Mouse (Mus musculus): ENCODE measurements around the gene Cct5. TPM values are rescaled to one million over a fixed set of nuclear protein-coding genes. Genes with fewer than 3 reads are reported as not detected.

The Cct5 gene
- polyA plus RNA-seq, 1 experiment from 2014 or later: 429 TPM

DNA sequence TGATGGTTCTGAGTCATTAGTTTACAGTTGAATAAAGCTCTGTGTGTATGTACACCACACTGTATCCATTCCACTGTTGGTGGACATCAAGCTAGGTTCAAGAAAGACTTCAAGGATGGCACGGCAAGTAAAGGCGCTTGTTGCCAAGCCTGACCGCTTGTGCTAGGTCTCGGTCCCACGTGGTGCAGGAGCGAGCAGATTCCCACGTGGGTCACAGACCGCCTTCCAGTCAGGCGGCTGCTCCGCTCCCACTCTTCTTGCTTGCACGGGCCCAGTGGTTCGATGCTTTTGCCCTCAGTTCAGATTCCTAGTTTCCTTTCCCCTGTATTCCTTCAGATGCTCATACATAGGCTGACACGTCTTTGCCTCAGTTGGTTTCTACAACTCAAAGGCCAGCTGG is 1.5 kb upstream of the Cct5 start:
- 77% methylated on average over 13 of the region's 13 CpGs for WGBS
- Histone ChIP-seq H3K9me3 (replicated peaks; ENCODE audit: low read length) (no peaks in the 10 kb centered on the region), H3K27ac (no peak overlapping the region), H3K9ac (ENCODE audit: low read depth, low read length) (no peak overlapping the region), H3K27me3 (ENCODE audit: insufficient read depth, low read length) (no peaks in the 10 kb centered on the region), H3K36me3 (ENCODE audit: insufficient read depth, low read length) (no peaks in the 10 kb centered on the region), H3K4me3 (replicated peaks; ENCODE audit: low read depth, low read length) (peak overlapping the region; percentile 84; the same call in 1 of the 2 replicates), H3K4me2 (ENCODE audit: low read length) (peak overlapping the region; percentile 90), H3K4me1 (replicated peaks; ENCODE audit: insufficient read depth, low read length) (peaks cover 16% of the 10 kb centered on the region)
- TF ChIP-seq CTCF (IDR thresholded peaks at IDR 0.05; ENCODE audit: low read depth): no peak
- DNase-seq (ENCODE audit: low spot score) (no peak), ATAC-seq (replicated peaks; ENCODE audit: low FRiP score, low read depth) (no peak)

DNA sequence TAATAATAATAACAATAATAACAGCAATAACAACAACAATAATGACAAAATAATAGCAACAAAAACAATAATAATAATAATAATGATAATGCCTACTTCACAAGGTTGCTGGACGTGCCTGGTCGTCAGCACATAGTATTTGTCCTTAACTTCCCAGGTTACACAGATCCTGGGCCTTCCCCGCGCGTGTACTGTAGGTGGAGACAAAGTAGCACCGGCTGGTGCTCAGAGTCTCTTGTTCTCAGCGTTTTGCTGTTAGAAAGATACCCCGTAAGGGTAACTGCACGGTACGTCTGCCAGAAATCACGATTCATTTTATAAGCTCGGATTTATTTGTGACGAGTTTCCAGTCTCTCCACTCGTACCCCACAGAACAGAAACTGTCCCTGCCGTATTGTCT is 822 bp upstream of the Cct5 start:
- peak overlapping the region; percentile 87 for H3K27ac ChIP-seq
- WGBS: 3% methylated on average over 15 of the region's 15 CpGs
- H3K4me2 ChIP-seq (ENCODE audit: low read length): peak overlapping the region; percentile 90
- peaks cover 16% of the 10 kb centered on the region for H3K4me1 ChIP-seq (replicated peaks; ENCODE audit: insufficient read depth, low read length)
- ATAC-seq (replicated peaks; ENCODE audit: low FRiP score, low read depth) (peak; percentile 49; the same call in 1 of the 2 replicates), DNase-seq (ENCODE audit: low spot score) (peak; percentile 87)
- H3K36me3 ChIP-seq (ENCODE audit: insufficient read depth, low read length): no peaks in the 10 kb centered on the region
- peak overlapping the region; percentile 84 for H3K4me3 ChIP-seq (replicated peaks; ENCODE audit: low read depth, low read length)
- peak overlapping the region; percentile 86 for H3K9ac ChIP-seq (ENCODE audit: low read depth, low read length)
- H3K27me3 ChIP-seq (ENCODE audit: insufficient read depth, low read length): no peaks in the 10 kb centered on the region
- no peaks in the 10 kb centered on the region for H3K9me3 ChIP-seq (replicated peaks; ENCODE audit: low read length)
- TF ChIP-seq CTCF (IDR thresholded peaks at IDR 0.05; ENCODE audit: low read depth): peak; percentile 71

DNA sequence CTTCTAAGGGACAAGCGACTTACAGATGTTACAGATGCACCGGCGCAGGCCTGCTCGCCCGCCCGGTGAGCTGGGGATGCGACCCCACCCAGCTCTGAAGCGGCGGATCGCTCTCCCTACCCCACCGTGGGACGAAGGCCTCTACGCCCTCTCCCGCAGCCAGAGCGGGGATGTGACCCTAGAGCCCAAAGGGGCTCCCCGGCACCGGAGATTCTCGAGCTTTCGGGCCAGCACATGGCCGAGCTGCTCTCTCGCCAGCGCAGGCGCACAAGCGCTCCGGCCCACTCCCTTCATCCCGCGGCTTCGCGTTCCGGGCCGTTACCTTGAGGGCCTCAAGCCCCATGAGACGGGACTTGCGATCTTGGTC is 342 bp downstream of the Cct5 start:
- Histone ChIP-seq H3K4me2 (ENCODE audit: low read length) (peak overlapping the region; percentile 90), H3K4me1 (replicated peaks; ENCODE audit: insufficient read depth, low read length) (peaks cover 16% of the 10 kb centered on the region), H3K9me3 (replicated peaks; ENCODE audit: low read length) (no peaks in the 10 kb centered on the region), H3K27me3 (ENCODE audit: insufficient read depth, low read length) (no peaks in the 10 kb centered on the region), H3K27ac (peak overlapping the region; percentile 55; the same call in 1 of the 2 replicates), H3K4me3 (replicated peaks; ENCODE audit: low read depth, low read length) (peak overlapping the region; percentile 84), H3K36me3 (ENCODE audit: insufficient read depth, low read length) (0 out of 2 replicates have a peak, but pooled peaks cover 3% of the 10 kb centered on the region), H3K9ac (ENCODE audit: low read depth, low read length) (peak overlapping the region; percentile 86)
- DNase-seq (ENCODE audit: low spot score) (no peak), ATAC-seq (replicated peaks; ENCODE audit: low FRiP score, low read depth) (peak; percentile 72)
- under 1% methylated on average over 33 of the region's 33 CpGs for WGBS
- no peak for TF ChIP-seq CTCF (IDR thresholded peaks at IDR 0.05; ENCODE audit: low read depth)

- Histone ChIP-seq H3K9me3 (replicated peaks; ENCODE audit: low read length) (no peaks in the 10 kb centered on the region), H3K4me1 (replicated peaks; ENCODE audit: insufficient read depth, low read length) (peaks cover 16% of the 10 kb centered on the region), H3K9ac (ENCODE audit: low read depth, low read length) (no peak overlapping the region), H3K4me2 (ENCODE audit: low read length) (peak overlapping the region; percentile 90), H3K27ac (no peak overlapping the region), H3K4me3 (replicated peaks; ENCODE audit: low read depth, low read length) (no peak overlapping the region), H3K27me3 (ENCODE audit: insufficient read depth, low read length) (no peaks in the 10 kb centered on the region), H3K36me3 (ENCODE audit: insufficient read depth, low read length) (peaks cover 13% of the 10 kb centered on the region; the same call in 1 of the 2 replicates)
- ATAC-seq (replicated peaks; ENCODE audit: low FRiP score, low read depth) (no peak), DNase-seq (ENCODE audit: low spot score) (no peak)
- WGBS: 55% methylated on average over 4 of the region's 4 CpGs
- no peak for TF ChIP-seq CTCF (IDR thresholded peaks at IDR 0.05; ENCODE audit: low read depth)
These were observed 1.8 kb downstream of the Cct5 start for GRCm38 (mm10) chr15:31599834-31600233.

DNA sequence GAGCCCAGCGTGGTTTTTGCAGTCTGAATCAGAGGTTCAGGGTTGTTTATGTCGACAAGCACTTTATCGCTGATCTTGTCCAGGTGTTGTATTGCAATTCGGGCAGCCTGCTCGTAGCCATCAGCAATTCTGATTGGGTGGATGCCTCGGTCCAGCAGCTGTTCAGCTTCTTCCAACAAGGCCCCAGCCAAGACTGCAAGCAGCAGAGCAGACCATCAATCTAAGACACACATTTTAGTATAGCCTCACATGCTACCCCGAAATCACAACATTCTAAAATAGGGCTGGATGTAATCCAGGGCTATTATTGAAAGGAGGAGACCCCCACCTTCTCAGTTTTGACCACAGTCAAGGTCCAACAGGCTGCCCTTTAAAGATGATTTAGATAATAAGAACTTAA is 6.0 kb downstream of the Cct5 start:
- no peak for TF ChIP-seq CTCF (IDR thresholded peaks at IDR 0.05; ENCODE audit: low read depth)
- H3K9me3 ChIP-seq (replicated peaks; ENCODE audit: low read length): no peaks in the 10 kb centered on the region
- ATAC-seq (replicated peaks; ENCODE audit: low FRiP score, low read depth): peak; percentile 54; the same call in 1 of the 2 replicates
- peaks cover 54% of the 10 kb centered on the region for H3K36me3 ChIP-seq (ENCODE audit: insufficient read depth, low read length)
- peaks cover 8% of the 10 kb centered on the region for H3K4me1 ChIP-seq (replicated peaks; ENCODE audit: insufficient read depth, low read length)
- no peak overlapping the region for H3K27ac ChIP-seq
- no peaks in the 10 kb centered on the region for H3K27me3 ChIP-seq (ENCODE audit: insufficient read depth, low read length)
- DNase-seq (ENCODE audit: low spot score): peak; percentile 84
- no peak overlapping the region for H3K4me2 ChIP-seq (ENCODE audit: low read length)
- H3K4me3 ChIP-seq (replicated peaks; ENCODE audit: low read depth, low read length): no peak overlapping the region
- H3K9ac ChIP-seq (ENCODE audit: low read depth, low read length): no peak overlapping the region
- 60% methylated on average over 7 of the region's 7 CpGs for WGBS

DNA sequence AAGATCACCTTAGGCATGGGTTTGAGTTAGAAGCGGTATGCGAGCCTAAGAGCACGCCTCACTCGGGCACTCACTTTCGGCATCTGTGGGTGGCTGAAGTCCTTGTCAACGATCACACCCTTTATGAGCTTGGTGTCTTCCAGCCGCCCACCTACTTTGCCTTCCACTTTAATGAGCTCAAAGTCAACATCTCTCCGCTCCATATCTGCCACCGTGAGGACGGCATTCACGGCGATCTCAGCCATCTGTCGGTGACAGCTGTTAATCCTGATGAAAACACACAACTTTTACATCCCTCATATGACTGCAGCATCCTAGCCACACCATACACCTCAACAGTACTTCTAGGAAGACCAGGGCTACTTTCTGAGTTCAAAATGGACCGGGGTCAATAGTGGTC is 7.3 kb downstream of the Cct5 start:
- TF ChIP-seq CTCF (IDR thresholded peaks at IDR 0.05; ENCODE audit: low read depth): no peak
- H3K4me3 ChIP-seq (replicated peaks; ENCODE audit: low read depth, low read length): no peak overlapping the region
- peaks cover 65% of the 10 kb centered on the region for H3K36me3 ChIP-seq (ENCODE audit: insufficient read depth, low read length)
- H3K4me2 ChIP-seq (ENCODE audit: low read length): no peak overlapping the region
- ATAC-seq (replicated peaks; ENCODE audit: low FRiP score, low read depth) (no peak), DNase-seq (ENCODE audit: low spot score) (no peak)
- 84% methylated on average over 14 of the region's 14 CpGs for WGBS
- H3K27me3 ChIP-seq (ENCODE audit: insufficient read depth, low read length): no peaks in the 10 kb centered on the region
- H3K4me1 ChIP-seq (replicated peaks; ENCODE audit: insufficient read depth, low read length): 0 out of 2 replicates have a peak, but pooled peaks cover under 1% of the 10 kb centered on the region
- no peak overlapping the region for H3K27ac ChIP-seq
- H3K9me3 ChIP-seq (replicated peaks; ENCODE audit: low read length): no peaks in the 10 kb centered on the region
- H3K9ac ChIP-seq (ENCODE audit: low read depth, low read length): no peak overlapping the region

GRCm38 (mm10) chr15:31592531-31592930 is 9.1 kb downstream of the Cct5 start:
- Histone ChIP-seq H3K27me3 (ENCODE audit: insufficient read depth, low read length) (no peaks in the 10 kb centered on the region), H3K4me1 (replicated peaks; ENCODE audit: insufficient read depth, low read length) (0 out of 2 replicates have a peak, but pooled peaks cover 4% of the 10 kb centered on the region), H3K9ac (ENCODE audit: low read depth, low read length) (no peak overlapping the region), H3K4me2 (ENCODE audit: low read length) (no peak overlapping the region), H3K36me3 (ENCODE audit: insufficient read depth, low read length) (peaks cover 65% of the 10 kb centered on the region), H3K9me3 (replicated peaks; ENCODE audit: low read length) (no peaks in the 10 kb centered on the region), H3K27ac (no peak overlapping the region), H3K4me3 (replicated peaks; ENCODE audit: low read depth, low read length) (no peak overlapping the region)
- ATAC-seq (replicated peaks; ENCODE audit: low FRiP score, low read depth) (no peak), DNase-seq (ENCODE audit: low spot score) (no peak)
- no peak for TF ChIP-seq CTCF (IDR thresholded peaks at IDR 0.05; ENCODE audit: low read depth)
- 78% methylated on average over 8 of the region's 8 CpGs for WGBS
